9 mouse cellular contexts compared by ENCODE assay signal in genomic region chr3:36474421-36474820, GRCm38 (mm10). TPM values are rescaled to one million over a fixed set of nuclear protein-coding genes. Genes with fewer than 3 reads are reported as not detected.
DNase-seq lines count a peak whose midpoint lies in the region; ATAC-seq and TF ChIP-seq lines count a peak whose summit lies in the region.
"Had no signal": no experiment of that assay in that cellular context is flagged by ENCODE, and none has a peak within 500 bp of the region (broad histone marks: within the 10 kb centered on the region; RNA-seq: fewer than 3 reads in every experiment).

No protein-coding gene starts in this region.

- no peak for TF ChIP-seq POLR2A in CH12.LX (IDR thresholded peaks at IDR 0.05; ENCODE audit: low read depth, low read length)

- no peak for DNase-seq in heart, postnatal 0 days (ENCODE audit: low spot score)
- no peak for DNase-seq in heart, postnatal 36 days
- no peak for DNase-seq in CH12.LX (ENCODE audit: extremely low read depth)
- no peak for DNase-seq in spleen, postnatal 36 days (ENCODE audit: low spot score in 2 of 2)
- DNase-seq: retina, postnatal 1 day had no signal

- H3K4me3 ChIP-seq in heart, postnatal 0 days (ENCODE audit: low read depth, low read length): peak overlapping the region; percentile 97
- H3K4me3 ChIP-seq in CH12.LX (replicated peaks in 1 of 3; ENCODE audit: low read depth in 2 of 3, low read length in 2 of 3, poor library complexity in 1 of 3) (peak overlapping the region in 1 of 3 experiments; percentile 93), macrophage (ENCODE audit: inconsistent target) (peak overlapping the region; percentile 99)
- H3K4me3 ChIP-seq in forebrain, embryonic 15.5 days: no peak overlapping the region

- peaks cover 54% of the 10 kb centered on the region for H3K4me1 ChIP-seq in heart, postnatal 0 days (ENCODE audit: control insufficient read depth, insufficient read depth)
- H3K4me1 ChIP-seq in CH12.LX (ENCODE audit: control insufficient read depth in 1 of 2, insufficient read depth in 2 of 2): peaks cover 5 to 19% of the 10 kb centered on the region in 2 experiments; a peak in 3 of 4 replicates
- H3K4me1 ChIP-seq in forebrain, embryonic 15.5 days: peaks cover 12% of the 10 kb centered on the region

- no peaks in the 10 kb centered on the region for H3K9me3 ChIP-seq in heart, postnatal 0 days (replicated peaks; ENCODE audit: control insufficient read depth, low read length)
- H3K9me3 ChIP-seq in CH12.LX (replicated peaks; ENCODE audit: low read length): no peaks in the 10 kb centered on the region
- H3K9me3 ChIP-seq in forebrain, embryonic 15.5 days: no peaks in the 10 kb centered on the region

- in situ Hi-C loops in CH12.LX (cut with MboI; ENCODE audit: low pct_ligation_motif_present, low pct_unique_long_range_greater_than_20kb, low sequenced_read_pairs): no loop called here

- peak overlapping the region; percentile 100 for H3K27ac ChIP-seq in heart, postnatal 0 days (ENCODE audit: low read depth)
- no peak overlapping the region for H3K27ac ChIP-seq in CH12.LX (ENCODE audit: insufficient read depth, low read depth)
- no peak overlapping the region for H3K27ac ChIP-seq in forebrain, embryonic 15.5 days (replicated peaks)
- H3K27ac ChIP-seq in macrophage: peak overlapping the region; percentile 99

- no peak for TF ChIP-seq RAD21 in CH12.LX (IDR thresholded peaks at IDR 0.05; ENCODE audit: low read depth, low read length)

- dilution Hi-C loops in CH12.LX (cut with MboI; ENCODE audit: extremely low pct_ligation_motif_present, extremely low pct_unique_long_range_greater_than_20kb, low sequenced_read_pairs): no loop called here

- 65% methylated on average over 5 of the region's 5 CpGs for WGBS in heart, postnatal 0 days
- 74% methylated on average over 5 of the region's 5 CpGs for WGBS in forebrain, embryonic 15.5 days
- WGBS in macrophage (ENCODE audit: missing documents): 83% methylated on average over 5 of the region's 5 CpGs

- intact Hi-C loops in heart, postnatal 36 days (cut with DNase I): loop anchor here (10.0 kb wide), 2 partner anchors 410 to 480 kb away; partner anchors contain the start of gene Acad9

- TF ChIP-seq CTCF in heart, postnatal 0 days (IDR thresholded peaks at IDR 0.05; ENCODE audit: low read depth): no peak
- no peak for TF ChIP-seq CTCF in CH12.LX (conservative IDR thresholded peaks at IDR 0.05 in 1 of 2, IDR thresholded peaks at IDR 0.05 in 1 of 2; ENCODE audit: low read depth in 2 of 2, low read length in 2 of 2)

- TF ChIP-seq EP300 in heart, postnatal 0 days (IDR thresholded peaks at IDR 0.05; ENCODE audit: low read depth): no peak
- no peak for TF ChIP-seq EP300 in CH12.LX (IDR thresholded peaks at IDR 0.05; ENCODE audit: low read length)

- no peaks in the 10 kb centered on the region for H3K79me2 ChIP-seq in CH12.LX (replicated peaks; ENCODE audit: control insufficient read depth, extremely low read depth, insufficient read depth, poor library complexity, severe bottlenecking)
- H3K79me2 ChIP-seq in macrophage (ENCODE audit: inconsistent target): peaks cover 60% of the 10 kb centered on the region

- H3K27me3 ChIP-seq in heart, postnatal 0 days (ENCODE audit: control insufficient read depth, insufficient read depth, low read length): no peaks in the 10 kb centered on the region
- no peaks in the 10 kb centered on the region for H3K27me3 ChIP-seq in CH12.LX (replicated peaks)
- no peaks in the 10 kb centered on the region for H3K27me3 ChIP-seq in forebrain, embryonic 15.5 days

- no peaks in the 10 kb centered on the region for H3K36me3 ChIP-seq in heart, postnatal 0 days (replicated peaks; ENCODE audit: control insufficient read depth, insufficient read depth, low read length)
- peaks cover 0 to 2% of the 10 kb centered on the region in 2 experiments for H3K36me3 ChIP-seq in CH12.LX (replicated peaks in 1 of 2; ENCODE audit: control insufficient read depth in 1 of 2, insufficient read depth in 1 of 2, low read length in 1 of 2)
- no peaks in the 10 kb centered on the region for H3K36me3 ChIP-seq in forebrain, embryonic 15.5 days
- H3K36me3 ChIP-seq in macrophage (ENCODE audit: inconsistent target): peaks cover 5% of the 10 kb centered on the region; the same call in 1 of the 2 replicates

- H3K4me2 ChIP-seq in heart, postnatal 0 days (ENCODE audit: low read depth, low read length): peak overlapping the region; percentile 91
- peak overlapping the region; percentile 9; the same call in 1 of the 2 replicates for H3K4me2 ChIP-seq in CH12.LX (ENCODE audit: insufficient read depth, low read depth, poor library complexity, severe bottlenecking)
- H3K4me2 ChIP-seq in forebrain, embryonic 15.5 days (replicated peaks): peak overlapping the region; percentile 77; the same call in 1 of the 2 replicates

- H3K9ac ChIP-seq in heart, postnatal 0 days (replicated peaks; ENCODE audit: low read depth, low read length): peak overlapping the region; percentile 96
- peak overlapping the region; percentile 44; the same call in 1 of the 2 replicates for H3K9ac ChIP-seq in CH12.LX (ENCODE audit: insufficient read depth, low read depth)
- no peak overlapping the region for H3K9ac ChIP-seq in forebrain, embryonic 15.5 days (replicated peaks)

- ATAC-seq in heart, postnatal 0 days (ENCODE audit: insufficient read depth, low read depth): no peak
- ATAC-seq in forebrain, embryonic 15.5 days (replicated peaks): no peak
- ATAC-seq in granulocyte monocyte progenitor cell, adult 5-6 weeks (replicated peaks; ENCODE audit: poor library complexity, severe bottlenecking): no peak
- ATAC-seq in megakaryocyte progenitor cell, adult 5-6 weeks (replicated peaks; ENCODE audit: poor library complexity): no peak

TF ChIP-seq in CH12.LX, 34 proteins besides CTCF, POLR2A, EP300 and RAD21 (continues in another document):
- TF ChIP-seq MAZ (IDR thresholded peaks at IDR 0.05; ENCODE audit: low read depth, low read length) (no peak), CHD1 (IDR thresholded peaks at IDR 0.05; ENCODE audit: low read depth, low read length) (no peak), ZKSCAN1 (IDR thresholded peaks at IDR 0.05; ENCODE audit: borderline replicate concordance, low read depth, low read length) (no peak)

RNA-seq across cellular contexts. Expression of gene Anxa5, which starts 1.3 kb away (rescaled TPM):
- 162 and 218 TPM in 2 replicates for total RNA-seq in heart, postnatal 0 days (2014; rRNA removed; ENCODE audit: low replicate concordance)
- polyA plus RNA-seq in heart, postnatal 0 days (2015; fragmentation: Nextera tagmentation; extraction: Ambion mirVana): 261 and 263 TPM in 2 replicates
- 100 to 1,000 TPM; 140 to 143 TPM for total RNA-seq in heart, postnatal 36 days (2021)
- total RNA-seq in CH12.LX (2012; rRNA removed) (38.4 and 43.4 TPM in 2 replicates), CH12.LX (2014; rRNA removed) (30.8 and 35.4 TPM in 2 replicates)
- polyA plus RNA-seq in CH12.LX (2012; ENCODE audit: insufficient read length, low read depth) (45.0 and 47.1 TPM in 2 replicates), macrophage (2018) (668 to 1,026 TPM (median 746 TPM) in 3 replicates)
- polyA plus RNA-seq in forebrain, embryonic 15.5 days (2015; fragmentation: Nextera tagmentation; extraction: Ambion mirVana): 51.5 and 56.2 TPM in 2 replicates
- total RNA-seq in macrophage (2018; cell fraction: chromatin; rRNA removed): 100 to 1,000 TPM in 19 of 26 experiments, 10 to 100 TPM in 7; 53.0 to 969 (median 158) TPM
- 1,000 to 10,000 TPM in 2 of 26 experiments, 100 to 1,000 TPM in 24; 392 to 1,268 (median 777) TPM for total RNA-seq in macrophage (2018; cell fraction: cytosol; rRNA removed)
- 100 to 1,000 TPM; 188 to 850 (median 333) TPM for total RNA-seq in macrophage (2018; cell fraction: nucleus; rRNA removed)
- 125 TPM in 2 replicates for total RNA-seq in granulocyte monocyte progenitor cell, adult 5-6 weeks (2014; fragmentation: Nextera tagmentation)
- 79.4 and 102 TPM in 2 replicates for total RNA-seq in granulocyte monocyte progenitor cell, adult 5-6 weeks (2017)
- 146 and 163 TPM in 2 replicates for total RNA-seq in megakaryocyte progenitor cell, adult 5-6 weeks (2015)
- 86.3 and 113 TPM in 2 replicates for total RNA-seq in megakaryocyte progenitor cell, adult 5-6 weeks (2017)

RNA-seq across cellular contexts. Expression of gene 1810062G17Rik, which starts 1.3 kb away (rescaled TPM):
- 6.2 TPM in 1 of 2 replicates, not detected in the other for total RNA-seq in heart, postnatal 0 days (2014; rRNA removed; ENCODE audit: low replicate concordance)
- 1.2 and 1.8 TPM in 2 replicates for polyA plus RNA-seq in heart, postnatal 0 days (2015; fragmentation: Nextera tagmentation; extraction: Ambion mirVana)
- under 1 TPM in 1 of 2 experiments, not detected in 1; 0.30 TPM for total RNA-seq in heart, postnatal 36 days (2021)
- total RNA-seq in CH12.LX (2012; rRNA removed) (3.1 and 3.3 TPM in 2 replicates), CH12.LX (2014; rRNA removed) (3.2 and 3.9 TPM in 2 replicates)
- polyA plus RNA-seq in CH12.LX (2012; ENCODE audit: insufficient read length, low read depth) (2.2 and 3.1 TPM in 2 replicates), macrophage (2018) (not detected in 3 replicates)
- 0.20 TPM in 1 of 2 replicates, not detected in the other for polyA plus RNA-seq in forebrain, embryonic 15.5 days (2015; fragmentation: Nextera tagmentation; extraction: Ambion mirVana)
- total RNA-seq in macrophage (2018; cell fraction: chromatin; rRNA removed): 1 to 10 TPM in 3 of 26 experiments, not detected in 23; 1.1 to 2.2 (median 1.4) TPM
- under 1 TPM in 11 of 26 experiments, not detected in 15; 0.16 to 0.42 (median 0.29) TPM for total RNA-seq in macrophage (2018; cell fraction: cytosol; rRNA removed)
- total RNA-seq in macrophage (2018; cell fraction: nucleus; rRNA removed): 1 to 10 TPM in 8 of 26 experiments, under 1 TPM in 7, not detected in 11; 0.61 to 2.4 (median 1.0) TPM
- 1.7 TPM in 1 of 2 replicates, not detected in the other for total RNA-seq in granulocyte monocyte progenitor cell, adult 5-6 weeks (2014; fragmentation: Nextera tagmentation)
- total RNA-seq in granulocyte monocyte progenitor cell, adult 5-6 weeks (2017): 2.4 TPM in 1 of 2 replicates, not detected in the other
- total RNA-seq in megakaryocyte progenitor cell, adult 5-6 weeks (2015): 0.35 and 0.49 TPM in 2 replicates
- 0.21 and 1.4 TPM in 2 replicates for total RNA-seq in megakaryocyte progenitor cell, adult 5-6 weeks (2017)

RNA-seq across cellular contexts. Expression of gene Gm11549, which starts 47.2 kb away (rescaled TPM):
- 0.66 TPM in 1 of 2 replicates, not detected in the other for total RNA-seq in heart, postnatal 0 days (2014; rRNA removed; ENCODE audit: low replicate concordance)
- polyA plus RNA-seq in heart, postnatal 0 days (2015; fragmentation: Nextera tagmentation; extraction: Ambion mirVana): 0.07 and 0.26 TPM in 2 replicates
- total RNA-seq in heart, postnatal 36 days (2021): not detected
- total RNA-seq in CH12.LX (2012; rRNA removed): not detected in 2 replicates
- not detected in 2 replicates for total RNA-seq in CH12.LX (2014; rRNA removed)
- not detected in 2 replicates for polyA plus RNA-seq in CH12.LX (2012; ENCODE audit: insufficient read length, low read depth)
- 0.36 and 0.43 TPM in 2 replicates for polyA plus RNA-seq in forebrain, embryonic 15.5 days (2015; fragmentation: Nextera tagmentation; extraction: Ambion mirVana)
- not detected for total RNA-seq in macrophage (2018; cell fraction: chromatin; rRNA removed)
- total RNA-seq in macrophage (2018; cell fraction: cytosol; rRNA removed): not detected
- total RNA-seq in macrophage (2018; cell fraction: nucleus; rRNA removed): not detected
- polyA plus RNA-seq in macrophage (2018): not detected in 3 replicates
- total RNA-seq in granulocyte monocyte progenitor cell, adult 5-6 weeks (2014; fragmentation: Nextera tagmentation): not detected in 2 replicates
- not detected in 2 replicates for total RNA-seq in granulocyte monocyte progenitor cell, adult 5-6 weeks (2017)
- not detected in 2 replicates for total RNA-seq in megakaryocyte progenitor cell, adult 5-6 weeks (2015)
- total RNA-seq in megakaryocyte progenitor cell, adult 5-6 weeks (2017): not detected in 2 replicates

Comparison
In these comparisons a context has a peak if more than half of its experiments do, and no peak if none do; other contexts are left out.
1. H3K27ac ChIP-seq: peak in heart, postnatal 0 days (single experiment) and macrophage (single experiment); none in CH12.LX (single experiment) and forebrain, embryonic 15.5 days (single experiment).
2. H3K4me2 ChIP-seq: peak in every context shown above with its lines; median percentile 91 in heart, postnatal 0 days; 77 in forebrain, embryonic 15.5 days; 9 in CH12.LX.